Mouse (Mus musculus) CD4-positive helper T cell, adult 2 months (primary cell): Measurements from ENCODE around the gene Zbtb8b.
"Not testable (repeated sequence)": the region's sequence is repeated elsewhere in the genome, so short reads cannot be mapped to it uniquely, and the experiment has no call there.

Source experiments
- DNase-seq: peaks from one replicate; pipeline ENCODE4 v3.0.0-alpha.2; 2012; ENCODE audit warnings: low read depth, missing footprints, low spot score

Zbtb8b gene

GRCm38 (mm10) chr4:129416478-129416877, 24.2 kb downstream of the Zbtb8b start:
- no peak for DNase-seq

- no peak for DNase-seq
Measured at GRCm38 (mm10) chr4:129415892-129416291, 24.8 kb downstream of the Zbtb8b start.

GRCm38 (mm10) chr4:129410991-129411390, 29.7 kb downstream of the Zbtb8b start:
- no peak for DNase-seq

DNA sequence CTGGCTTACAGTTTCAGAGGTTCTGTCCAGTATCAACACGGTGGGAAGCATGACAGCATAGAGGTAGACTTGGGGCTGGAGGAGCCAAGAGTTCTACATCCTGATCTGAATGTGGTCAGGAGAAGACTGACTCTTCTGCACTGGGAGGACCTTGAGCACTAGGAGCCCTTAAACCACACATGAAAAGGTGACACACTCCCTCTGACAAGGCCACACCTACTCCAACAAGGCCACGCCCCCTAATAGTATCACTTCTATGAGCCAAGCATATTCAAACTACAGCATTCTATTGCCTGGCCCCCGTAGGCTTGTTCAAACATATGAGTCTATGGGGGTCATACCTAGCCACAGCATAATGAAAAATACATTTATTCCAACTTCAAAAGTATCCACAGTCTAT, 30.1 kb downstream of the Zbtb8b start:
- DNase-seq, result not testable (repeated sequence)

DNA sequence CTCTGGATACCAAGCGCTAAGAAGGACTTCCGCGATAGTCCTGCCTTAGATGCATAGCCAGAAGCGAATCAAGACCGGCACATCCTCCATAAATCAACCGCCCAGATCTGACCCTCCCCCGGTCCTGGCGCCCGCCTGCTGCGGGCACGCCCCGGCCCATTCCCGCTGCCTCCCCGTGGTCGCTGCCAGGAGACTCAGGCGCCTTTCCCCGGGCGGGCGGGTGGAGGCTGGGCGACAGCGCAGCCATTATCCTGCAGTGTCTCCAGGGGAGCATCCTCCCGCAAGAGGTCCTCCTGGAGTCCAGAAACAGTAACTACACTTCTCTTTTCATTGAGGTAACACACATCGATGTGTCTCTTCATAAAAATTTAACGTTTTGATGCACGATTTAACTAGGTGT, 34.2 kb downstream of the Zbtb8b start:
- DNase-seq, result peak; percentile 72

GRCm38 (mm10) chr4:129399813-129400212, 40.8 kb downstream of the Zbtb8b start:
- no peak for DNase-seq

DNA sequence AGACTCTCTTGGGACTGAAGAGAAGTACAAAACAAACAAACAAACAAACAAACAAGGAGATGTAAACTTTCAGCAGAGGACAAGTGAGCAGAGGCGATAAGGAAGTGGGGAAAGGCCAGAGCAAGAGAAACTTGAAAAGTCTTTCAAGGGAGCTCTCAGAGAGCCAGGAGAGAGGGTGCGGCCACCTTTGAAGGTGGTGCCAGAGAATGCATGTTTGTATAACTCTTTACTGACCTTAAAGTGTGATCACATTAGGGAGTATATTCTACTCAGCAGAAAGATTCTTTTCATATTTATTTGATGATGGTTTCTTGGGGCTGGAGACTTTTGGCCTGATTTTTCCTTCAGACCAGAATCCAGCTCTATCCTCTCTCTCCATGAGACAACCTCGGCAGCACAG, 43.7 kb downstream of the Zbtb8b start:
- DNase-seq, result no peak

DNA sequence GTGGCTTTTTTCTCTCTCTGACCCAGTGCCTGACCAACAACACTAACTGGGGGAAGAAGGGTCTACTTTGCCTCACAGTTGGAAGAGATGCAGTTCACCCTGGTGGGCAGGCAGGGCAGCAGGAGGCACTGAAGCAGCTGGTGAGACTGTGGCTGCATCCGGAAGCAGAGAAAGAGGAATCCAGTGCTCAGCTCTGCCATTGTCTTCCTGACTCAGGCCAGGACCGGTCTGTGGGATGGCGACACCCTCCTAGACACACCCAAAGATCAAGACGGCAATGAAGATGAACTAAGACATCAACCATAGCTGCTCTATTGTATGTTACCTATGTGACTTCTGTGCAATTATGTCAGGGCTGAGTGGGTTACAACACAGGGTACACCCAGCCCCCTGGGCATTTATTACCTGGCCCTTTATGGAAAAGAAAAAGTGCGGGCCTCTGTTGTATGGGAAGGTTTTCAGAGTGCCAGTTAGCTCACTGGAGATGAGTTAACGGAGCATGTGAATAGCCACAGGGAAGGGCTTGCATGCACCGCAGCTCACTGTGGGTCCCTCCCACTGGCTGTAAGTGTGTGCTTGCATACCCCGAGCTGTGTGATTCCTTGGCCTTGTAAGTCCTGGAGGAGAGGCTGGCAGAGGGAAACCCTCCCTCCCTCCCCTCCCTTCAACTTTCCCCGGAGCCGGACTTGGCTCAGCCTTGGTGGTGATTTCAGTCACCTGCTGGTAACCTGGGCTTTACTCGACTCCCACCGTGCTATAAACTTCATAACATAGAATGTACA, 46.4 kb downstream of the Zbtb8b start:
- DNase-seq, result no peak

- no peak for DNase-seq
Measured at GRCm38 (mm10) chr4:129390936-129391557, 49.6 kb downstream of the Zbtb8b start.

- no peak for DNase-seq
Measured at GRCm38 (mm10) chr4:129390216-129390743, 50.4 kb downstream of the Zbtb8b start.

- DNase-seq, result no peak
Measured at GRCm38 (mm10) chr4:129388404-129388803, 52.2 kb downstream of the Zbtb8b start.

GRCm38 (mm10) chr4:129386989-129387388, 53.7 kb downstream of the Zbtb8b start:
- no peak for DNase-seq

DNA sequence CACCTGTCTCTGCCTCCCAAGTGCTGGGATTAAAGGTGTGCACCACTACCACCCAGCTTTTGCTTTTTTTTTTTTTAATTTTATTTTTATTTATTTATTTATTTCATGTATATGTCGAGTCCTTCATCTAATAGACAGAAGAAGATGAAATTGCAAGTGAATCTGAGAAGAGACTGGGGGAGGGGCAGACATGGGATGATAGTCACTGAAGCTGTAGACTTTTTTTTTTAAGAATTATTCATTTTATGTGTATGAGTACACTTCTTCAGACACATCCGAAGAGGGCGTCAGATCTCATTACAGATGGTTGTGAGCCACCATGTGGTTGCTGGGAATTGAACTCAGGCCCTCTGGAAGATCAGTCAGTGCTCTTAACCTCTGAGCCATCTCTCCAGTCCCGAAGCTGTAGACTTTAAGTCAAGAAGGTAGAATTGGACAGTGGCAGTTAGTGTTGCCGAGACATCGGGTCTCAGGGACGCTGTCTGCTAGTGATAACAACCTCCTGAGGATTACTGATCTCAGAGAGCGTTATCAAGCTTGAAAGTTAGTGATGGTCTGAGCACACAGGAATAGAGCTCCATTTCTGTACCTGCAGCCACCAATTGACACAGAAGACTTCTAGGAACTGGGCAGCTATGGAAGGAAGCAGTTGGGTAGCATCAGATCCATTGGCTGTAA, 54.2 kb downstream of the Zbtb8b start:
- DNase-seq, result no peak

- DNase-seq, result no peak
Measured at GRCm38 (mm10) chr4:129385685-129386084, 55.0 kb downstream of the Zbtb8b start.

DNA sequence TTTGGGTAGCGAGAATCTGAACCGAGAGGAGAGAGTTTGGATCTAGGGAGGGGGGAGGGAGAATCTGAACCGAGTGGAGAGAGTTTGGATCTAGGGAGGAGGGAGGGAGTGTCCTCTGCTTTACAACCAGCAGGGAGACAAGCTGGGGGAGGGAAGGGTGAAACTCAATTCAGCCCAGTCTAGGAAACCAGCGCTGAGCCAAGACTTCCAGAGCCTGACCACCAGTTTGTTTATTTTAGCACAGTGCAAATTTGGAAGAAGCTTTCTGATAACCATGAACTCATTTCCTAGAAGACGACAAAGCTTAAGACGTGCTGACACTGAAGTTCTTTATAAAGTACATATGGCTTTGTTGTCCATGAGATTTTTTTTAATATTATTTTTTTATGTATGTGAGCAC, 56.2 kb downstream of the Zbtb8b start:
- no peak for DNase-seq

DNA sequence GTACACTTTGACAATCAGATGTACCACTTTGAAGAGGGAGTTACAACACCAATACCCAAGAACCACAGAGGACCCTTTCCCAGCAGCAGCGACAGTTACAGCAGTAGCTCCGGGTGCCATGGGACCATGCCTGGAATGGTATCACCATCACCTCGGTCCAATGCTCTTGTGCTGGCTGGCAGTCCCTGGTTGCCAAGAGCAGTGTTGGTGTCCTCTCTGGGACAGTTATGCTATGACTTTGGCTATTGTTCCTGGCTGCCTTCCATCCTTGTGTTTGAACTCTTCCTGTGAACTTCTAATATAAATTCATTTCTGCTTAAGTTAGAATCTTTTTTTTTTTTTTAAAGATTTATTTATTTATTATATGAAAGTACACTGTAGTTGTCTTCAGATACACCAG, 57.1 kb downstream of the Zbtb8b start:
- no peak for DNase-seq

- DNase-seq, result no peak
Measured at GRCm38 (mm10) chr4:129382488-129382887, 58.2 kb downstream of the Zbtb8b start.

GRCm38 (mm10) chr4:129382029-129382428, 58.6 kb downstream of the Zbtb8b start:
- DNase-seq, result no peak

GRCm38 (mm10) chr4:129381148-129381547, 59.5 kb downstream of the Zbtb8b start:
- no peak for DNase-seq

GRCm38 (mm10) chr4:129379805-129380204, 60.8 kb downstream of the Zbtb8b start:
- DNase-seq, result no peak

DNA sequence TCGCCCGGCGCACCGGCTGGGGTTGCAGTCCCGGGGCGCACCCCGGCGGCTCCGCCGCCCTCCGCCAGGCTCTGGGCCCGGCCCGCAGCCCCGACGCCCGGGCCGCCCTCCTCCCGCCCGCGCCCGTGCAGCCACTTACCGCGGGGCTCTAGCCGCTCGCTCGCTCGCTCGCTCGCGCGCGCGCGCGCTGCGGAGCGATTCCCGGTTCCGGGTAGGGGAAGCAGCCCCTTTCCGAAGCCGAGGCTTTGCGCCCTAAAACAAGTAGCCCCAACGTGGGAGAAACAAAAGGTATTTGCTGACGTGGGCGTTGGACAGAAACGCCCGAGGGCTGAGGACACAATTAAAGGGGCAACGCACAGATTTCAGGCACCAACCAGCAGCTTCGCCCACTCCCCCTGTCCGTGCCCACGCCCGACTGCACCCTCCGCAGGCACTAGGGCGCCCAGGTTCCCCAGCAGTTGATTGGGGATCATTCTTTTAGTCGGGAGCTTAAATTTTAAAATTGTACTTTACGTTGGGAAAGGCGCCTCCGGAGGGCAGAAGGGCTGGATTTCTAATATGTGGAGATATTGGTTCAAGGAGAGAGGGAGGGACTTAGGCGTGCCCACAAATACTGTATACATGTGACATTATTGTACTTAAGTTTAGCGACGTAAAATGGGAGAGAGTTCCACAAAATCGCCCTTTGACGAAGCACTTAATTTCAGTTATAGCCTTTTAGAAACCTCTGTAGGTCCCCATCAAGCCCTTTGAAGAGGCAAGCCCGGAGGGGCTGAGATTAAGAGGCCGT, 62.9 kb downstream of the Zbtb8b start, which contains the start of gene Zbtb8a:
Zbtb8a (minus strand) TSS at position 516 of the 790 bp plus-strand sequence.
- peak; percentile 73 for DNase-seq
